Mouse (Mus musculus) urinary bladder, postnatal 25 days (tissue): Measurements from ENCODE around the gene Gm17359.
"Not testable (repeated sequence)": the region's sequence is repeated elsewhere in the genome, so short reads cannot be mapped to it uniquely, and the experiment has no call there.

Source experiments
- DNase-seq: peaks from one replicate; pipeline ENCODE4 v3.0.0; 2022; ENCODE audit warnings: low spot score

Gm17359 gene

DNA sequence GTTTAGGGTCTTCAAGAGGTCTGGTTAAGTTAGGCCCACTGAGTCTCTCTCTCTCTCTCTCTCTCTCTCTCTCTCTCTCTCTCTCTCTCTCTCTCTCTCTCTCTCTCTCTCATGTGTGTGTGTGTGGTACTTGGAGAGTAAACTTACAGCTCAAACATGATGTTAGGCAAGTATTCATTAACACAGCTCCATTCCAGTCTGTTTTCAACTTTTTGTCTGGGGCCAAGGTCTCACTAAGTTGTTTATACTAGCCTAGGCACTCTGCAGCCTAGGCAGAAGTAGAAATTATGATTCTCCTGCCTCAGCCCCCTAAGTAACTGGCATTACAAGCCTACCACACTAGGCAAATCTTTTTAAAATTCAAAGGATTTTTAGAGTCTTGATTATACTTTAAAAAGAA lies 79.5 kb downstream of the Gm17359 start:
- DNase-seq = no peak

DNA sequence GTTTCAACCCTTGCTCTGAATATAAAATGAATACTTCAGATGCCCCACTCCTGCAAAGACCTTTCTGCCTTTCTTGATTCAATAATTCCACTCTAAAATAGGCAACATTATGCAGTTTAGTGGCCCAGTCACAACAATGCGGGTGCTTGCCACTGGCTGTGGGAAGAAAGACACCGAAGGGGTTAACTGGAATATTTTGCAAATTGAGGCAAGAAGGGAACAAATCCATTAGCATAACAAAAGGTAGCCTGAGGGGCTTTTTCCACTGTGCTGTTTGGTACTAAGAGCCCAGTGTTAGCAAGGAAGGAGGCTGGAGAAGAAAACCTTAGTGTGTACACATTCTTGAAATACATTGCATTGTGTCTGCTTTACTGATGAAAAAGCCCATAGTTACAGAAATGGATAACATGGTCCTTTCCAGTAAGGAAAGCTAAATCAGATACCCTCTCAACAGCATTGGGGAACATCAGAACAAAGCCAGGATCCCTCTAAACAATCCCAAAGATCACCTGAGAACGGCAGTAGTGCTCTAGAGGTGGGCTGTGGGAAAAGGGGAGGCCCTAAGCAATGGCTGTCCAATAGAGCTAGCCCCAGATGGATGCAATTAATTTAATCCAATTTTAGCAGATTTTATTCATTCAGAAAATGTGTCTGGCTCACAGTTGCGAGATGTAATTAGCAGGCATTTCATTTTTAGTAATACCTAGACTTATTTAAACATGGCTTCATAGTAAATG lies 80.7 kb downstream of the Gm17359 start:
- DNase-seq = no peak

DNA sequence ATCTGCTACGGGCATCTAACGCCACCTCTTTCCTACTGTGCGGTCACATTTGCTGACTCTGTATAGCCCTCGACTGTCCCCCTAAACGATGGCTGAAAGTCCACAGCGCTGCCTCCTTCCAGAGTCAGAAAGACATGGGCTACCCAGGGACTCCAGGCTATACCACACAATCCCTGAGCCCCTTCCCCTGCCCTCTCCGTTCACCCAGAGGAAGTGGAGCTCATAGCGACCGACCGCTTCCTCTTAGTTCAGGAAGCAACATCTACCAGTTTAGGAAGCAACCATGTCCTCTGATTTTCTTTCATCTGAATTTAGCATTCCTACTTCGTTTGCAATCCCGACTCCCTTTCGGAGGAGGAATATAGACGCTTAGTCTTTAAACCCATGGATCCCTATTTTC lies 82.5 kb downstream of the Gm17359 start:
- no peak for DNase-seq

DNA sequence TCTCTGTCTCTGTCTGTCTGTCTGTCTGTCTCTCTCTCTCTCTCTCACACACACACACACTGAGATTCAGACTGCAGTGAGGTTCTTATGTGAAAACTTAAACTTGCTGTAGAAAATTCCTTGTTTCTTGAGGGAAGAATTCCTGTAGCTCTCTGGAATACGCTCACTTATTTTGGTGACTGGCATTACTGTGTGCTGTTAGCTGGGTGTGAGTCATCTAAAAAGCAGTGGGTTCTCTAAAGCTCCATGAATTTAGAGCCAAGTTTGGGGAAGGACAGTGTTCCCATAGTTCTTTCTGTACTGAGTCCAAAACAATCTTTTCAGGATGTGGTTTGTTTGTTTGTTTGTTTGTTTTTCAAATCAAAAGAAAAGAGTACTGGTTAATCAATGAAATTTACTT lies 89.0 kb downstream of the Gm17359 start:
- no peak for DNase-seq

DNA sequence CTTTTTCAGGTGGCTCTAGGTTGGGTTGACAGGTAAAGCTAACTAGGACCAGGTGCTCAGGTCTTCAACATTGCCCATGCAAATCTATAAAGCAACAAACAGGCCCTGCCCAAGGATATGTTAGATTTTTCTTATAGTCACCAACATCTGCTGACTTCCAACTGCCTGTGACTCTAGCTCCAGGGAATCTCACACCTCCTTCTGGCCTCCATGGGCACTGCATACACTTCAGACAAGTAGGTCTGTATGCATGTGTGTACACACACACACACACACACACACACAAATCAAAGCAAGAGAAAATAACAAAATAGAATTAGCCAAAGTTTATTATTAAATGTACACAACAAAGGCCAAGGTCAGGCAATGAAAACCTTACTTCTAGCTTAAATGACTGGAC lies 97.1 kb downstream of the Gm17359 start:
- no peak for DNase-seq

DNA sequence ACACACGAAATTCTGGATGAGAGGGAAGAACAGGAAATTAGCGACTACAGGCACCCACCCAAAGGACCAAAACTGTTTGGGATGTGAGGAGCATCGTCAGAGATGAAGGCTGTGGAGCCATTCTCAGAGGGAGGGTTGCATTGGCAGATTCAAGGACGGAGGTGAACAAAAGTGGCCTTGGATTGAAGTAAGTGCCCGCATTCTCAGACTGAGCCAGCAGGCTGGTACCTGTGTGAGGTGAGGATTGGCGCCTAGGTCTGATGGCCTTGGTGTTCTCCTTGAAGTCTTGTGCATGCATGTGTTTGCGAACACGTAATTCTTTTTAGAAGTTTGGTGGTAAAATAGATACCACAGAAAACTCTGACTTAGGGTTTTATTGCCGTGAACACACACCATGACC lies 98.0 kb downstream of the Gm17359 start:
- DNase-seq = no peak

DNA sequence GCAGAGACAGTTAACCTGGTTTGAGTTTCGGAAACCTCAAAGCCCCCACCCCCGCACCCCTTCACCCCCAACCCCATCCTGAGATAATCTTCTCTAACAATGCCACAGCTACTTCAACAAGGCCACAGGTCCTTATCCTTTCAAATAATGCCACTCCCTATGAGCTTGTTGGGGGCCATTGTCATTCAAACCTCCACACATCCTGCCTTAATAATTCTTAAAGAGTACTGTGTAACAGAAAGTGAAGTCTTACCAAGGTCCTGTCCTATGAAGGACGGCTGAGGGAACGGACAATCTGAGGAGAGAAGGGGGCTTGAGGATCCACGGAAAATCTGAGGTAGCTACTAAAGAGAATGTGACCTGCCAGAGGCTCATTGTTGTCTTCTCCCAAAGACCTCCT lies 98.5 kb downstream of the Gm17359 start:
- DNase-seq = no peak

DNA sequence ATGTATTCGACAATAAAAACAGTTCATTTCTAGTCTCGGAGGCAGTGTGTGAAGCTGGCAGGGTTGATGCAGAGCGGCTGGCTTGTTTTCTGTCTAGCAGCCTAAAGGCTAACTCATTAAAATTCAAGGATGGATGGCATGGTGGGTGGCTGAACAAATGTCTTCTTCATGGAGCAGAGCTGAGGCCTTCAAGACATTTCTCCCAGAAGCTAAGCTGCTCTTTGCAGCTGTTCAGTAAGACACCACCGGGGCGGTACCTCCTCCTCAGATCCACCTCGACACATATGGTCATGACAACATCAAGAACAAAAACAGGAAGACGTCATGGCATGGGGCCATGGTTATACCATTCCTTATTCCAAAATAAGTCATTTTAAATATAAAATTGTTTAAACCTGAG lies 99.7 kb downstream of the Gm17359 start:
- no peak for DNase-seq

DNA sequence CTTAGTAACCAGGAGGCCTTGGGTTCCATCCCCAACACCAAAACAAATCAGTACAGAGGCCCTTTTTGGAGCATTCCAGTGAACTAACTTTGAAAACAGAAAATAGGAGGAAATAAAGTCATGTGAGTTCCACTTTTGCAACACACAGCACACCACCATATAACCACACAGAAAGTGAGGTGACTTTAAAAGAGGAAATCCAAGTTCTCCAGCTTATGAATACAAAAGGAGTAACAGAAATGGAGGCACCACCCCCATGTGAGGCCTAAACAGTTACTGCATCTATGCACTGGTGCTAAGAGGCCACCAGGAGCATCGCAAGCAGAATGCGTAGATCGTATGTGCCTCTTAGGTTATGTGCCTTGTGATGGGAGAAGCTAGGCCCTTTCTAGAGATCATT lies 101.8 kb downstream of the Gm17359 start:
- no peak for DNase-seq

DNA sequence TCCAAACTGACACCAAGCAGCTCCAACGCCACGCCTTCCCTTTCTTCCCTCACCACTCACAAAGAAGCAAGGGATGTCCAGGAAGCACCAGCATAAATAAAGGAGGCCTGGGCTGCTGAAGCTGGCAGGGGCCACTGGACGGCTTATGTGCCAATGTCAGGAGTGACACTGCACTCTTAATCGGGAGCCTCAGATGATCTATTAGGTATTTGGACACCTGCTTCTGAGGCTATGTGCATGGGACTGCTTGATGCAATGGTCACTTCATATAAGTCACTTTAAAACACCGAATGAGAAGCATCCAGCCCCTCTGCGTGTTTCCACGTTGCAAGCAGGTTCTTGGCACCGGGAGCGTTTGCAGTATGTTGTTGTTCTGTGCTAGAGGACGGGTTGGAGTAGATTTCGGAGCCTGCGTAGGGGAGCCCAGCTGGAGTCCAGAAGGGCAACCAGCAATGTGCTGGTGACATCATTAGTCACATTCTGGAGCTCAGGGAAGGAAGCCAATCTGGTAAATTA lies 104.6 kb downstream of the Gm17359 start:
- no peak for DNase-seq

DNA sequence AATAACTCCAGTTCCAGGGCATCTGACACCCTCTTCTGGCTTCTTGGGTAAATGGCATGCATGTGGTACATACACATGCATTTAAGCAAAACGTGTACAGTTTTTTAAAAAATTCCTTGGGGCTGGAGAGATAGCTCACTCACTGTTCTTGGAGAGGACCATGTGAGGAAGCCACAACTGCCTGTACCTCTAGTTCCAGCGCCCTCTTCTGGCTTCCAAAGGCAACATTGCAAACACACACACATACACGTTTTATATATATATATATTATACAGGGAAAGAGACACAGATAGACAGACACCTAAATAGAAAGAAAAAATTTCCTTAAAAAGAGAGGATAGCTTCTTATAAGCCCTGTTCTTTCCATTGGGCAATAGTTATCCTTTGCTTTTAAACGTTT lies 107.4 kb downstream of the Gm17359 start:
- no peak for DNase-seq

DNA sequence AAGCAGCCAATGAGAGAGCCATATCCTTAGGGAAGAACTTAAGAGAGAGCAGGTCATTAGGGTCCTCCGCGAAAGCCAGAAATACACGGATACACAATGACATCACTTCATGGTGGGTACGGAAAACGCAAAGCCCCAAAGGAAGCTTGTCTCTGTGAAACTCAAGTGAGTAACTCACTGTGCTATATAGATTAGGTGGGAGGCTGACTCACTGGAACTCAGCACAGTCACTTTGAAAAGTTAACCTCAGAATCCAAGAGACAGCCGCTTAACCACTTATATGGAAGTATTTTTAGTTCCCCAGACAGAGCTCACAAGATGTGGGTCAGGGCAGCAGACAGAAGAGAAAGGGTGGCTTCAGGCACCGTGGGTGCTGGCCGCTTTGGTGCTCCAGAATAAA lies 108.6 kb downstream of the Gm17359 start:
- DNase-seq = no peak

DNA sequence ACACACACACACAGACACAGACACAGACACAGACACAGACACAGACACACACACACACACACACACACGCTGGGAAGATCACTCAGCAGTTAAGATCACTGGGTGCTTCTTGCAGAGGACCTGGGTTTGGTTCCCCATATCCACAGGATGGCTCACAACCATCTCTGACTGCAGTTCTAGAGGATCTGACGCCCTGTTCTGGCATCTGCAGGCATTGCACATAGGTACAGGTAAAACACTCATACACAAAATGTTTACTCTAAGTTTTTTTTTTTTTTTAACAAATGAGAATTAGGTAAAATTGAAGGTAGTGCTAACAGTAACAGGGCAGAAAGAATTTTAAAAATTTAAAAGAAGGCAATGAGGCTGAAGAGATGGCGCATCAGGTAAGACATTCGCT lies 109.7 kb downstream of the Gm17359 start:
- DNase-seq = no peak

DNA sequence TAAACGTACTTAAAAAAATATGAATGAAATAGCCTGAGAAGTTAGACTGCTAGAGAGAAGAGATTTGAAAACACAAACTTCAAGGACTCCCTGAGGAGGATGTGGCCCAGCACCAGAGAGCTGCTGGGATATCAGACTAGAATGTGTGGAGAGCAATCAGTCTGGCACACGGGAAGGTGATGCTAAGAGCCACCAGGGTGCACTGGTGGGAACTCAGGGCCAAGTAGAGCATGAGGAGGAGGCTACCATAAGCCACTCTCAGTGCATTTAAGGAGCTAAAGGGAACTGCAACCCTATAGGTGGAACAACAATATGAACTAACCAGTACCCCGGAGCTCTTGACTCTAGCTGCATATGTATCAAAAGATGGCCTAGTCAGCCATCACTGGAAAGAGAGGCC lies 110.2 kb downstream of the Gm17359 start:
- DNase-seq = not testable (repeated sequence)

DNA sequence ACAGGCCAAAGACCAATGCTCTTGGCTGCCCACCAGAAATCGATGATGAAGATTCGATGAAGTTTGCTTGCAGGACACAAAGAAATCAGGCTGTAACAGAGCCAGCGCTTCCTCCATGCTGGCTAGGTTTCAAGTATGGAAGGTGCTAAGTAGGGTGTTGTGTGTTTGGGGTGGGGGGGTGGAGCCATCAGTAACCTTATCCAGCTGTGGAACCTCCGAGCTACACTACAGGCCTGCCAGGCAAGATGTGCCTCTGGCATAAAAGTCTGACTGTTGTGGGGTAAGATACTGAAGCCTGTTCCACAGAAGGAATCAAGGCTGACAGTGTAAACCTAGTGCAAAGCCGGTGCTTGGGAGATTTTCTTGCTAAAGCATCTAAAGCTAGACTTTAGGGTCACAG lies 112.0 kb downstream of the Gm17359 start:
- no peak for DNase-seq

DNA sequence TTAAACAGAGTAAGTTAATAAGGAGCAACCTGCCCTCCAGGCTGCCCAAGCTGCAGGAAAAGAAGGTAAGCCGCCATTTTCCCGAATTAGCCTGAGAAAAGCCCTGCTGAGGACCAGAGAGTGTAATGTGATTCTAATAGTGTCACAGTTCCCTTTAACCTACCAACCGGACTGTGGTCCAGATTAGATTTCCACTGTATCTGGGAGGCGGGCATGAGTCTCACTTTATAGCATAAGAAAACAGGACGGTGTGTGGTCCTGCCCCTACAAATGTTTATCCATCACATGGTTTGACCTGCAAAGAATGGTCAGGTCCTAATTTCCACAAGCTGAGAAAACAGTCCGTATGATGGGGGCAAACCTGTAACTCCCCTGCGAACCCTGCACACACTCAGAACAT lies 112.9 kb downstream of the Gm17359 start:
- no peak for DNase-seq

DNA sequence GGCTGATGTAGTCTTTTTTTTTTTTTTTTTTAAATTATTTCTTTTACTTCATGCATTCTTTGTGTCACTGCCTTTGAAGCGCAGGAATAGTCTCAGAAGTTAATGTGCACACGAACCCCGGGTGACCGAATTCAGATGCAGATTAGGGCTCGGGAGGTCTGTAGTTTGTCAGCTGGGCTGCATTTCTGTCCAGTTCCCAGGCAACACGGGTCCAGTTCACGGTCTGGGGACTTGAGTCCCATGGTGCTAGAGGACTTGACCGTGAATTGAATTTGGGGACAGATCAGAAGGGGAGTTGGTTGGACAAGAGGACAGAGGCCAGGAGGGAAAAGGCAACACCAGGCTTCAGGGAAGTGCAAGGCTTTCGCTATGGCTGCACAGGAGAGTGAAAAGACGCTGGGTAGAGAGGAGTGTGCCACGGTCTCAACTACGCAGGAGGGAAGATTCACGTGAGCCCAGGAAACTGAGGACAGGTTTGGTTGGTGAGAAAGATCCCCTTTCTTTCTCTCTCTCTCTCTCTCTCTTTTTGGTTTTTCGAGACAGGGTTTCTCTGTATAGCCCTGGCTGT lies 116.3 kb downstream of the Gm17359 start:
- DNase-seq = no peak

DNA sequence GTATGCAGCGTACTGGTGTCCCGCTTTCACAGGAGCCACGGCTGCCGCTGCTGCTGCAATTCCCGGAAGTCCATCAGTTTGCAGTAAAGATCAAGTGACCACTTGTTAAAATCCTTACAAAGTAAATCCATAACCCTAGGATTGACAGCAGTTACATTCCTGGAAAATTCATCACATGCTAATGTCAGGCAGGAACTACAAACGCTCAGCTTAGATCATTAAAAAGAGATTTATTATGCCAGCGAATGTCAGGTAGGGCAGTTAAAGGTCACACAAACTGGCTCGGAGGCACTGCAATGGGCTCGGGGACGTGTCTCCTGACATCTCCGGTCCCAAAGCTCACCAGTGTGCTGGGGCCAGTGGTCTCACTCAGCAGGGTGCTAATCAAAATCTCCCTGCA lies 119.3 kb downstream of the Gm17359 start:
- no peak for DNase-seq

DNA sequence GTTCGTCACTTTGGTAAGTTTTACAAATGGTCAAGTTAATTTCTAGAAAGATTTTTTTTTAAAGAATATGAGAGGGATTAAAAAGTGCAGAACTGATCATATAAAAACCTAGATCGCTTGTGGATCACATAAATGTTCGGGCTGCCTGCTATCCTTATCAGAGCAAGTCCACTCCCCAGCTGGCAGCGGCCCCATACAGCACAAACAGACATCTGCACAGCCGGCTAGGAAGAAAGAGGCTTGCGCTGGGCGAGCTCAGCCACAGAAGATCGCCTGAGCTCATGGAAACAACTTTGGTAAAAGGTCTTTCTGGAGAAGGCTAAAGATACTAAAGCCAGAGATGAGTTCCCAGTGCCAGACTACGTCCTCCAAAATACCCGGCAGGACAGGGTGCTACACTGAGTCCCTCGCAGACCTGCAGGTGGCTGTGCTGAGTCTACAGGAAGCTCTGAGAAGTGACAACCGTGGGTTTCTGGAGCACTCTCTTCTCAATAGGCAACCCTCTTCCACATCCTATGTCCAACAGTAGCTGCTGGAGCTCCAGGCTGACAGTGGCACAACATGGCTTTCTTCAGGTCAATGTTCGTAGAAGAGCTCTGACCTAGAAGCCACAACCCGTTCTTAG lies 122.3 kb downstream of the Gm17359 start:
- no peak for DNase-seq

DNA sequence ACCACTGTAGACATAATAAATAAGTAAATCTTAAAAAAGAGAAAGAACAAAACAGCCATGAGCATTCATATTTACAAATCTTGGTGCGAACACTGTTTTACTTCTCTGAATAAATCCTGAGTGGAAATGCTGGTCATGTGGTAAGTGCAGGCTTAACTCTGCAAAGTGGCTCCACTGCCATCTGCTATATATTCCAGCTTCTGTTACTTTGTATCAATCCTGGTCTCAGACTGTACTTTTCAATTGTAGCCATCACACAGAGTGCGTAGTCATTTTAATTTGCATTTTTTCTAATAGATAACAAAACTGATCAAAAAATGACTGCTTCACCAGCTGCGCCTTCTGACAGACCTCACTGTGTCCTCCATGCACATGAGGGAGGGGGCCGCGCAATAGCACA lies 133.0 kb downstream of the Gm17359 start:
- no peak for DNase-seq

DNA sequence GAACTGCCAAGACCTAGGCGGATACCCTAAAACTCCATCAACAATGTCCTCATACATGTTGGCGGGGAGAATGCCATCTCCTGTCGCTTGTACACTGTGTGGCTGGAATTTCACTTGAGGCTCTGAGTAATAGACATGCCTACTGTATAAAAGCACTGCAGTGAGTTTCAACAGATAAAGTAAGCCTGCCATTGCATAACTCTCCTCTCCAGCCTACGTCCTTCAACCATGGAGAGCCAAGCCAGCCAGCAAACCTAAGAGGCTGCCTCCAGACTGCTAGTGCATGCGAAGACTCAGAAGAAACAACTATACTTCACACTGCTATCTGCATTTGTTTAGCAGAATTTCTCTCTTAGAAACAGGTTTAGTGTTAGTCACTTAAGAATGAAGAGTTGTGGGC lies 135.9 kb downstream of the Gm17359 start:
- DNase-seq = no peak

DNA sequence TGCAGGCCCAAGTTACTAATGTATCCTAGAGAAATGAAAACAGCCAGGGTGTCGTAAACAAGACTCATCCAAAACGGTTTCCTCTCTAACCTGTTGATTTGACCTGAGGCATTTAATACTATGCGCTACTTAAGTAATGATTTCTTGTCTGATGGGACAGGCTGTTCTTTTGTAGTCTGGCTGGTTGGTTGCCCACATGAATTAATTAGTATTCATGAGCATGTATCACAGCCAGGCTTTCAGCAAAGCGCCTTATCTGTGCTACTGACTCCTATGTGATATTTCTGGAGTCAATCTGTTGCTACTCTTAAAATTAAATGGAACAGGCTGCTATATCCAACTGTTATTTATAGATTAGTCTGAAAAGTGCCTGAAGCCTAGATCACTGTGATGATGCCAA lies 138.4 kb downstream of the Gm17359 start:
- DNase-seq = no peak

DNA sequence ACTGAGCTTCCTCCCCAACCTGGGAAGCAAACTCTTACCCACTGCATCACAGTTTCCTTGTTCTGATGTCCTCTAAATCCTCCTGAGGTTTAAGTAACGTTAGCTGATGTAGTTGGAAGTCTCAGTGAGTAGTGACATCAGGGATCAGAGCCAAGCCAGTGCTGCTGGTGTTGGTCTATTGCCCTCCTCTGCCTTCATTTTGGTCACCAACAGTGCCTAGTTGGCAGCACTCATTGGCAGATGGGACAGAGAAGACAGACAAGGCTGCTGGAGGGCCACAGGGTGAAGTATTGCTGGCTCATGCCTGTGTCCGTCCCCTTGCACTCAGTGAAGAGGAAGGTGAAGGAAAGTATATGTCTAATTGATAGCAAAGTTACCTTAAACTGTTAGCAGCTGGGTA lies 139.5 kb downstream of the Gm17359 start:
- DNase-seq = no peak

DNA sequence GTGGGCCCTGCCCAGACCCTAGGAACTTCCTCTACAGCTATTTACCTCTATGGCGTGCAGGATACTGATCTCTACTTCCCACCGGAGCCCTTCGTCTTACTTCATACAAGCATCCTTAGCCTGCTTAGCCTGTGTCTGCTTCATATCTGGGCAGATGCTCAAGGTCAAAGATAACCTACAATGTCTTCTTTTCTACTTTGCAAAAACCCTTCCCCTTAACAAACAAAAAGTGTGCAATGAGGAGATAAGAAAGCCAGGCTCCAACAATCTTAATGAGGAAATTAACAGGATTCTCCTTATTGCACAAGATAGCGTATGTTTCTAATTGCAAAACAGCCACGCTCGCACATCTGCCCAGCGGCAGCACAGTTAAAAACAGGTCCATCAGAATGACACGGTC lies 141.9 kb downstream of the Gm17359 start:
- DNase-seq = no peak
